Mouse (Mus musculus) CH12.LX (cell line): ENCODE measurements at regions not wholly inside any gene's neighbourhood (a gene's known extent, or its start where the extent isn't known, plus 50 kb on each side); places are given as distances from the start of the nearest gene placed in this dataset.

Experiments
- DNase-seq: peaks from one replicate; pipeline ENCODE4 v3.0.0-alpha.2; 2013; ENCODE audit errors: extremely low read depth
- H3K27ac ChIP-seq: 2 replicates; pipeline ENCODE4 v1.5.1; 2012; ENCODE audit warnings: low read depth, mild to moderate bottlenecking, control low read depth, moderate library complexity; ENCODE audit not compliant: insufficient read depth
- H3K27me3 ChIP-seq: replicated peaks from 2 replicates; pipeline ENCODE3; 2012; ENCODE audit warnings: inconsistent platforms
- H3K36me3 ChIP-seq, 2 experiments: replicated peaks in 1 of 2; 2 replicates each; pipeline versions ENCODE3 to v1.6.1; 2012; ENCODE audit warnings: inconsistent platforms in 1 of 2, low read length in 1 of 2, mild to moderate bottlenecking in 1 of 2, mixed read lengths in 1 of 2, moderate library complexity in 1 of 2; ENCODE audit not compliant: control insufficient read depth in 1 of 2, insufficient read depth in 1 of 2
- H3K4me1 ChIP-seq, 2 experiments: 2 replicates each; pipeline ENCODE4 v1.6.1; 2012; ENCODE audit warnings: inconsistent platforms in 1 of 2, moderate library complexity in 1 of 2; ENCODE audit not compliant: insufficient read depth in 2 of 2, control insufficient read depth in 1 of 2
- H3K4me2 ChIP-seq: 2 replicates; pipeline ENCODE4 v1.6.1; 2012; ENCODE audit warnings: low read depth, mild to moderate bottlenecking, control low read depth; ENCODE audit not compliant: poor library complexity, insufficient read depth, severe bottlenecking
- H3K4me3 ChIP-seq, 3 experiments: fragments of 150-350 bp in 1 of 3; sonication (generic) in 1 of 3; replicated peaks in 1 of 3; 2 replicates each; pipeline versions ENCODE3 to v1.5.1; 2011 to 2012; ENCODE audit warnings: low read depth in 2 of 3, low read length in 2 of 3, mild to moderate bottlenecking in 2 of 3, moderate library complexity in 2 of 3, control low read depth in 1 of 3, improper control_type of control experiment in 1 of 3, inconsistent platforms in 1 of 3, mixed read lengths in 1 of 3; ENCODE audit not compliant: poor library complexity in 1 of 3
- H3K79me2 ChIP-seq: replicated peaks from 2 replicates; pipeline ENCODE4 v1.6.1; 2012; ENCODE audit warnings: mild to moderate bottlenecking, moderate library complexity; ENCODE audit not compliant: control insufficient read depth, poor library complexity, insufficient read depth, severe bottlenecking; ENCODE audit errors: extremely low read depth
- H3K9ac ChIP-seq: 2 replicates; pipeline ENCODE4 v1.6.1; 2012; ENCODE audit warnings: low read depth, mild to moderate bottlenecking, control low read depth, moderate library complexity; ENCODE audit not compliant: insufficient read depth
- H3K9me3 ChIP-seq: replicated peaks from 2 replicates; pipeline ENCODE3; 2012; ENCODE audit warnings: low read length, inconsistent platforms, mixed read lengths
- BHLHE40 ChIP-seq: IDR thresholded peaks from 2 replicates; pipeline ENCODE4 v1.6.1; 2011; ENCODE audit warnings: mild to moderate bottlenecking, low read depth, low read length, improper control_type of control experiment
- CHD1 ChIP-seq: IDR thresholded peaks from 2 replicates; pipeline ENCODE4 v1.6.1; 2012; ENCODE audit warnings: low read depth, low read length, improper control_type of control experiment, inconsistent platforms
- CHD2 ChIP-seq: IDR thresholded peaks from 2 replicates; pipeline ENCODE4 v1.6.1; 2011; ENCODE audit warnings: low read length, improper control_type of control experiment
- CTCF ChIP-seq, 2 experiments: IDR thresholded peaks in 1 of 2; conservative IDR thresholded peaks in 1 of 2; 2 replicates each; pipeline ENCODE4 v1.5.1; 2011 to 2012; ENCODE audit warnings: low read depth in 2 of 2, low read length in 2 of 2, improper control_type of control experiment in 1 of 2, inconsistent platforms in 1 of 2, mild to moderate bottlenecking in 1 of 2, moderate library complexity in 1 of 2
- E2F4 ChIP-seq: IDR thresholded peaks from 2 replicates; pipeline ENCODE4 v1.6.1; 2011; ENCODE audit warnings: low read depth, low read length, improper control_type of control experiment; ENCODE audit not compliant: insufficient replicate concordance
- ELF1 ChIP-seq: IDR thresholded peaks from 2 replicates; pipeline ENCODE4 v1.6.1; 2014; ENCODE audit warnings: low read depth, mild to moderate bottlenecking, inconsistent platforms, low read length, improper control_type of control experiment
- EP300 ChIP-seq: IDR thresholded peaks from 2 replicates; pipeline ENCODE4 v1.6.1; 2011; ENCODE audit warnings: low read length, improper control_type of control experiment
- ETS1 ChIP-seq: conservative IDR thresholded peaks from 2 replicates; pipeline ENCODE4 v1.6.1; 2012; ENCODE audit warnings: low read depth, mild to moderate bottlenecking, inconsistent platforms, low read length, improper control_type of control experiment, moderate library complexity
- GABPA ChIP-seq: IDR thresholded peaks from 2 replicates; pipeline ENCODE4 v1.6.1; 2012; ENCODE audit warnings: low read depth, low read length, improper control_type of control experiment, inconsistent platforms; ENCODE audit not compliant: insufficient replicate concordance
- HCFC1 ChIP-seq: IDR thresholded peaks from 2 replicates; pipeline ENCODE4 v1.6.1; 2012; ENCODE audit warnings: low read depth, mild to moderate bottlenecking, inconsistent platforms, low read length, improper control_type of control experiment
- IRF4 ChIP-seq: IDR thresholded peaks from 2 replicates; pipeline ENCODE4 v1.6.1; 2014; ENCODE audit warnings: low read depth, mild to moderate bottlenecking, inconsistent platforms, low read length, improper control_type of control experiment
- JUN ChIP-seq: IDR thresholded peaks from 2 replicates; pipeline ENCODE4 v1.6.1; 2011; ENCODE audit warnings: low read depth, mild to moderate bottlenecking, low read length, improper control_type of control experiment, moderate library complexity; ENCODE audit not compliant: insufficient read depth
- JUND ChIP-seq: conservative IDR thresholded peaks from 2 replicates; pipeline ENCODE4 v1.6.1; 2011; ENCODE audit warnings: low read depth, low read length, improper control_type of control experiment
- KAT2A ChIP-seq: IDR thresholded peaks from 2 replicates; pipeline ENCODE4 v1.6.1; 2012; ENCODE audit warnings: low read length, improper control_type of control experiment, inconsistent platforms; ENCODE audit not compliant: insufficient replicate concordance
- MAFK ChIP-seq: IDR thresholded peaks from 2 replicates; pipeline ENCODE4 v1.6.1; 2011; ENCODE audit warnings: low read length, improper control_type of control experiment; ENCODE audit not compliant: insufficient replicate concordance
- MAX ChIP-seq: IDR thresholded peaks from 2 replicates; pipeline ENCODE4 v1.6.1; 2011; ENCODE audit warnings: low read length, improper control_type of control experiment
- MAZ ChIP-seq: IDR thresholded peaks from 2 replicates; pipeline ENCODE4 v1.6.1; 2012; ENCODE audit warnings: low read depth, mild to moderate bottlenecking, inconsistent platforms, low read length, improper control_type of control experiment, moderate library complexity
- MEF2A ChIP-seq: IDR thresholded peaks from 2 replicates; pipeline ENCODE4 v1.6.1; 2014; ENCODE audit warnings: low read depth, mild to moderate bottlenecking, inconsistent platforms, low read length, improper control_type of control experiment, borderline replicate concordance
- MXI1 ChIP-seq: IDR thresholded peaks from 2 replicates; pipeline ENCODE4 v1.6.1; 2011; ENCODE audit warnings: mild to moderate bottlenecking, low read depth, low read length, improper control_type of control experiment
- MYC ChIP-seq: IDR thresholded peaks from 2 replicates; pipeline ENCODE4 v1.6.1; 2011; ENCODE audit warnings: low read depth, mild to moderate bottlenecking, improper control_type of control experiment, low read length
- NELFE ChIP-seq: IDR thresholded peaks from 2 replicates; pipeline ENCODE4 v1.6.1; 2011; ENCODE audit warnings: low read depth, low read length, improper control_type of control experiment
- NRF1 ChIP-seq: IDR thresholded peaks from 2 replicates; pipeline ENCODE4 v1.6.1; 2014; ENCODE audit warnings: low read depth, mild to moderate bottlenecking, inconsistent platforms, low read length, improper control_type of control experiment, moderate library complexity
- PAX5 ChIP-seq: IDR thresholded peaks from 2 replicates; pipeline ENCODE4 v1.6.1; 2012; ENCODE audit warnings: low read length, inconsistent platforms, mixed read lengths
- POLR2A ChIP-seq: IDR thresholded peaks from 2 replicates; pipeline ENCODE4 v1.6.1; 2011; ENCODE audit warnings: low read depth, mild to moderate bottlenecking, improper control_type of control experiment, low read length
- POLR2AphosphoS2 ChIP-seq: IDR thresholded peaks from 2 replicates; pipeline ENCODE4 v1.6.1; 2011; ENCODE audit warnings: low read depth, low read length, improper control_type of control experiment
- RAD21 ChIP-seq: IDR thresholded peaks from 2 replicates; pipeline ENCODE4 v1.6.1; 2011; ENCODE audit warnings: low read depth, mild to moderate bottlenecking, low read length, improper control_type of control experiment, moderate library complexity
- RCOR1 ChIP-seq: conservative IDR thresholded peaks from 2 replicates; pipeline ENCODE4 v1.6.1; 2012; ENCODE audit warnings: low read depth, mild to moderate bottlenecking, inconsistent platforms, low read length, improper control_type of control experiment
- SIN3A ChIP-seq: IDR thresholded peaks from 2 replicates; pipeline ENCODE4 v1.6.1; 2012; ENCODE audit warnings: low read length, improper control_type of control experiment, inconsistent platforms
- SMC3 ChIP-seq: IDR thresholded peaks from 2 replicates; pipeline ENCODE4 v1.6.1; 2011; ENCODE audit warnings: low read depth, low read length, improper control_type of control experiment
- TBP ChIP-seq: conservative IDR thresholded peaks from 2 replicates; pipeline ENCODE4 v1.6.1; 2011; ENCODE audit warnings: low read depth, low read length, improper control_type of control experiment
- TCF12 ChIP-seq: IDR thresholded peaks from 2 replicates; pipeline ENCODE4 v1.6.1; 2014; ENCODE audit warnings: low read depth, mild to moderate bottlenecking, inconsistent platforms, low read length, improper control_type of control experiment
- UBTF ChIP-seq: IDR thresholded peaks from 2 replicates; pipeline ENCODE4 v1.6.1; 2012; ENCODE audit warnings: low read depth, mild to moderate bottlenecking, inconsistent platforms, low read length, improper control_type of control experiment, moderate library complexity
- USF1 ChIP-seq: IDR thresholded peaks from 2 replicates; pipeline ENCODE4 v1.6.1; 2014; ENCODE audit warnings: low read depth, mild to moderate bottlenecking, inconsistent platforms, low read length, improper control_type of control experiment
- USF2 ChIP-seq: conservative IDR thresholded peaks from 2 replicates; pipeline ENCODE4 v1.6.1; 2011; ENCODE audit warnings: low read depth, low read length, improper control_type of control experiment
- ZC3H11A ChIP-seq: IDR thresholded peaks from 2 replicates; pipeline ENCODE4 v1.6.1; 2012; ENCODE audit warnings: low read depth, mild to moderate bottlenecking, inconsistent platforms, low read length, improper control_type of control experiment
- ZKSCAN1 ChIP-seq: IDR thresholded peaks from 2 replicates; pipeline ENCODE4 v1.6.1; 2012; ENCODE audit warnings: low read depth, inconsistent platforms, low read length, improper control_type of control experiment, borderline replicate concordance
- ZMIZ1 ChIP-seq: IDR thresholded peaks from 2 replicates; pipeline ENCODE4 v1.6.1; 2012; ENCODE audit warnings: low read depth, mild to moderate bottlenecking, inconsistent platforms, low read length, improper control_type of control experiment
- ZNF384 ChIP-seq: IDR thresholded peaks from 2 replicates; pipeline ENCODE4 v1.6.1; 2012; ENCODE audit warnings: low read depth, low read length, improper control_type of control experiment, inconsistent platforms
- dilution Hi-C: fragments of 300-500 bp; cut with MboI; formaldehyde crosslinking; loops from 2 replicates; pipeline ENCODE4 v1.14.3; 2020; ENCODE audit warnings: low sequenced_read_pairs; ENCODE audit not compliant: extremely low pct_unique_long_range_greater_than_20kb, extremely low pct_ligation_motif_present
- in situ Hi-C: fragments of 300-500 bp; cut with MboI; formaldehyde crosslinking; loops from 3 replicates; pipeline ENCODE4 v1.14.3; 2019; ENCODE audit warnings: low sequenced_read_pairs, low pct_ligation_motif_present, low pct_unique_long_range_greater_than_20kb, mixed read lengths

GRCm38 (mm10) chr16:95815206-95815731, 113.4 kb downstream of the Ets2 start:
- H3K36me3 ChIP-seq = no peaks in the 10 kb centered on the region
- peak overlapping the region; percentile 3; the same call in 1 of the 2 replicates for H3K4me2 ChIP-seq
- H3K4me3 ChIP-seq = peak overlapping the region in 1 of 3 experiments; percentile 7
- H3K4me1 ChIP-seq = peaks cover 16 to 30% of the 10 kb centered on the region in 2 experiments
- H3K79me2 ChIP-seq = no peaks in the 10 kb centered on the region
- dilution Hi-C loops = no loop called here
- no peak overlapping the region for H3K27ac ChIP-seq
- in situ Hi-C loops = loop anchor here (10.0 kb wide), 1 partner anchor 120 kb away; no protein-coding TSS in a partner anchor
- peaks cover 24% of the 10 kb centered on the region for H3K9me3 ChIP-seq
- DNase-seq = peak; percentile 75
- H3K27me3 ChIP-seq = peaks cover 2% of the 10 kb centered on the region
- TF ChIP-seq JUN = no peak
- TF ChIP-seq MYC = 0 out of 2 replicates have a peak, but pooled peaks have one; percentile 18
- TF ChIP-seq SMC3 = no peak
- peak; percentile 25; the same call in 1 of the 2 replicates for TF ChIP-seq MEF2A
- no peak for TF ChIP-seq PAX5
- TF ChIP-seq ZMIZ1 = peak; percentile 31; the same call in 1 of the 2 replicates
- peak; percentile 38; the same call in 1 of the 2 replicates for TF ChIP-seq EP300
- no peak for TF ChIP-seq POLR2A
- no peak for TF ChIP-seq USF2
- TF ChIP-seq ZNF384 = no peak
- TF ChIP-seq NELFE = no peak
- no peak for TF ChIP-seq CTCF (conservative IDR thresholded peaks at IDR 0.05 in 1 of 2, IDR thresholded peaks at IDR 0.05 in 1 of 2; ENCODE audit: low read depth in 2 of 2, low read length in 2 of 2)
- no peak for TF ChIP-seq UBTF
- no peak for TF ChIP-seq MAFK
- TF ChIP-seq GABPA = no peak
- TF ChIP-seq KAT2A = no peak
- TF ChIP-seq ZKSCAN1 = no peak
- TF ChIP-seq JUND = no peak
- TF ChIP-seq CHD2 = no peak
- no peak for TF ChIP-seq MAX
- TF ChIP-seq HCFC1 = no peak
- no peak for TF ChIP-seq NRF1
- no peak for TF ChIP-seq ZC3H11A
- TF ChIP-seq IRF4 = no peak
- 0 out of 2 replicates have a peak, but pooled peaks have one; percentile 45 for TF ChIP-seq SIN3A
- TF ChIP-seq ETS1 = peak; percentile 74
- no peak; the same call in 1 of the 2 replicates for TF ChIP-seq RAD21
- TF ChIP-seq POLR2AphosphoS2 = no peak
- TF ChIP-seq CHD1 = no peak
- peak; percentile 85 for TF ChIP-seq TCF12
- peak; percentile 98 for TF ChIP-seq BHLHE40
- no peak for TF ChIP-seq RCOR1
- no peak for TF ChIP-seq USF1
- TF ChIP-seq TBP = no peak
- no peak for TF ChIP-seq MAZ
- TF ChIP-seq ELF1 = no peak
- no peak for TF ChIP-seq E2F4
- TF ChIP-seq MXI1 = no peak; the same call in 1 of the 2 replicates
- H3K9ac ChIP-seq = no peak overlapping the region
